Mouse (Mus musculus): ENCODE results near the gene Gm49358. TPM values are rescaled to one million over a fixed set of nuclear protein-coding genes. Genes with fewer than 3 reads are reported as not detected.

Gene Gm49358
- polyA plus RNA-seq, 1 experiment from 2014 or later: not detected

- Histone ChIP-seq H3K4me2 (peak within 1 kb of the TSS; percentile 100), H3K9ac (peak within 1 kb of the TSS; percentile 60), H3K9me3 (replicated peaks) (no peaks in the 10 kb centered on the region), H3K27ac (replicated peaks) (peak within 1 kb of the TSS; percentile 77), H3K4me1 (replicated peaks) (peaks cover 29% of the 10 kb centered on the region), H3K4me3 (replicated peaks) (peak within 1 kb of the TSS; percentile 70), H3K27me3 (peaks cover 17% of the 10 kb centered on the region; the same call in 1 of the 2 replicates), H3K36me3 (replicated peaks) (no peaks in the 10 kb centered on the region)
- peak; percentile 93 for ATAC-seq (ENCODE audit: insufficient read depth)
- WGBS (ENCODE audit: insufficient replicate concordance): under 1% methylated on average over 44 of the region's 44 CpGs
Measured at GRCm38 (mm10) chr10:86778398-86779116, 14.8 kb downstream of the Gm49358 start, which contains the start of gene Nt5dc3. Gene Nt5dc3, plus strand, starts transcription at chr10:86779005.

GRCm38 (mm10) chr10:86779117-86779755 is 15.5 kb downstream of the Gm49358 start:
- Histone ChIP-seq H3K4me2 (peak overlapping the region; percentile 100), H3K9ac (peak overlapping the region; percentile 60), H3K36me3 (replicated peaks) (no peaks in the 10 kb centered on the region), H3K4me3 (replicated peaks) (peak overlapping the region; percentile 70), H3K27ac (replicated peaks) (0 out of 2 replicates have a peak overlapping the region, but pooled peaks have one; percentile 38), H3K4me1 (replicated peaks) (peaks cover 29% of the 10 kb centered on the region), H3K9me3 (replicated peaks) (no peaks in the 10 kb centered on the region), H3K27me3 (peaks cover 17% of the 10 kb centered on the region; the same call in 1 of the 2 replicates)
- no peak; the same call in 1 of the 2 replicates for ATAC-seq (ENCODE audit: insufficient read depth)
- under 1% methylated on average over 55 of the region's 58 CpGs for WGBS (ENCODE audit: insufficient replicate concordance)

- Histone ChIP-seq H3K9me3 (replicated peaks) (no peaks in the 10 kb centered on the region), H3K36me3 (replicated peaks) (no peaks in the 10 kb centered on the region), H3K9ac (peak overlapping the region; percentile 60; the same call in 1 of the 2 replicates), H3K4me3 (replicated peaks) (peak overlapping the region; percentile 70), H3K4me1 (replicated peaks) (peaks cover 29% of the 10 kb centered on the region), H3K27ac (replicated peaks) (no peak overlapping the region), H3K4me2 (peak overlapping the region; percentile 100), H3K27me3 (peaks cover 17% of the 10 kb centered on the region; the same call in 1 of the 2 replicates)
- ATAC-seq (ENCODE audit: insufficient read depth): no peak
- WGBS (ENCODE audit: insufficient replicate concordance): 10% methylated on average over 12 of the region's 12 CpGs
Measured at GRCm38 (mm10) chr10:86779816-86780500, 16.2 kb downstream of the Gm49358 start.

GRCm38 (mm10) chr10:86781641-86782040 is 17.9 kb downstream of the Gm49358 start:
- no peaks in the 10 kb centered on the region for H3K36me3 ChIP-seq (replicated peaks)
- no peaks in the 10 kb centered on the region for H3K9me3 ChIP-seq (replicated peaks)
- peaks cover 29% of the 10 kb centered on the region for H3K4me1 ChIP-seq (replicated peaks)
- no peak overlapping the region for H3K27ac ChIP-seq (replicated peaks)
- no peak overlapping the region for H3K9ac ChIP-seq
- no peak overlapping the region for H3K4me3 ChIP-seq (replicated peaks)
- peaks cover 13% of the 10 kb centered on the region; the same call in 1 of the 2 replicates for H3K27me3 ChIP-seq
- ATAC-seq (ENCODE audit: insufficient read depth): no peak
- no peak overlapping the region for H3K4me2 ChIP-seq
- 66% methylated on average over 5 of the region's 5 CpGs for WGBS (ENCODE audit: insufficient replicate concordance)

- no peak overlapping the region for H3K27ac ChIP-seq (replicated peaks)
- WGBS (ENCODE audit: insufficient replicate concordance): 66% methylated on average over 5 of the region's 5 CpGs
- peaks cover 9% of the 10 kb centered on the region; the same call in 1 of the 2 replicates for H3K27me3 ChIP-seq
- ATAC-seq (ENCODE audit: insufficient read depth): no peak
- H3K36me3 ChIP-seq (replicated peaks): no peaks in the 10 kb centered on the region
- H3K9ac ChIP-seq: no peak overlapping the region
- no peak overlapping the region for H3K4me2 ChIP-seq
- H3K4me1 ChIP-seq (replicated peaks): peaks cover 27% of the 10 kb centered on the region
- H3K9me3 ChIP-seq (replicated peaks): no peaks in the 10 kb centered on the region
- H3K4me3 ChIP-seq (replicated peaks): no peak overlapping the region
Measured at GRCm38 (mm10) chr10:86782656-86783055, 18.9 kb downstream of the Gm49358 start.

GRCm38 (mm10) chr10:86783561-86783960 is 19.8 kb downstream of the Gm49358 start:
- H3K9ac ChIP-seq: no peak overlapping the region
- H3K4me2 ChIP-seq: no peak overlapping the region
- H3K4me1 ChIP-seq (replicated peaks): peaks cover 18% of the 10 kb centered on the region
- H3K36me3 ChIP-seq (replicated peaks): no peaks in the 10 kb centered on the region
- no peak overlapping the region for H3K4me3 ChIP-seq (replicated peaks)
- H3K9me3 ChIP-seq (replicated peaks): no peaks in the 10 kb centered on the region
- ATAC-seq (ENCODE audit: insufficient read depth): no peak
- no peak overlapping the region for H3K27ac ChIP-seq (replicated peaks)
- H3K27me3 ChIP-seq: 0 out of 2 replicates have a peak, but pooled peaks cover 5% of the 10 kb centered on the region
- 64% methylated on average over 5 of the region's 5 CpGs for WGBS (ENCODE audit: insufficient replicate concordance)

GRCm38 (mm10) chr10:86784126-86784675 is 20.4 kb downstream of the Gm49358 start:
- 0 out of 2 replicates have a peak, but pooled peaks cover 5% of the 10 kb centered on the region for H3K27me3 ChIP-seq
- no peak overlapping the region for H3K9ac ChIP-seq
- ATAC-seq (ENCODE audit: insufficient read depth): no peak
- no peaks in the 10 kb centered on the region for H3K9me3 ChIP-seq (replicated peaks)
- H3K4me1 ChIP-seq (replicated peaks): peaks cover 13% of the 10 kb centered on the region
- no peak overlapping the region for H3K4me2 ChIP-seq
- no peak overlapping the region for H3K27ac ChIP-seq (replicated peaks)
- 64% methylated on average over 5 of the region's 5 CpGs for WGBS (ENCODE audit: insufficient replicate concordance)
- no peaks in the 10 kb centered on the region for H3K36me3 ChIP-seq (replicated peaks)
- H3K4me3 ChIP-seq (replicated peaks): no peak overlapping the region

GRCm38 (mm10) chr10:86785396-86785795 is 21.6 kb downstream of the Gm49358 start:
- H3K4me3 ChIP-seq (replicated peaks): no peak overlapping the region
- 42% methylated on average over 2 of the region's 2 CpGs for WGBS (ENCODE audit: insufficient replicate concordance)
- no peaks in the 10 kb centered on the region for H3K36me3 ChIP-seq (replicated peaks)
- no peak overlapping the region for H3K27ac ChIP-seq (replicated peaks)
- ATAC-seq (ENCODE audit: insufficient read depth): no peak
- no peak overlapping the region for H3K9ac ChIP-seq
- H3K4me1 ChIP-seq (replicated peaks): peaks cover 2% of the 10 kb centered on the region; the same call in 1 of the 2 replicates
- no peaks in the 10 kb centered on the region for H3K9me3 ChIP-seq (replicated peaks)
- H3K4me2 ChIP-seq: no peak overlapping the region
- H3K27me3 ChIP-seq: no peaks in the 10 kb centered on the region

GRCm38 (mm10) chr10:86786083-86786482 is 22.3 kb downstream of the Gm49358 start:
- WGBS (ENCODE audit: insufficient replicate concordance): 74% methylated on average over 5 of the region's 5 CpGs
- Histone ChIP-seq H3K9ac (no peak overlapping the region), H3K36me3 (replicated peaks) (no peaks in the 10 kb centered on the region), H3K27ac (replicated peaks) (no peak overlapping the region), H3K9me3 (replicated peaks) (no peaks in the 10 kb centered on the region), H3K4me1 (replicated peaks) (peaks cover under 1% of the 10 kb centered on the region; the same call in 1 of the 2 replicates), H3K4me3 (replicated peaks) (no peak overlapping the region), H3K27me3 (no peaks in the 10 kb centered on the region), H3K4me2 (no peak overlapping the region)
- no peak for ATAC-seq (ENCODE audit: insufficient read depth)

GRCm38 (mm10) chr10:86788193-86788592 is 24.4 kb downstream of the Gm49358 start:
- H3K4me3 ChIP-seq (replicated peaks): no peak overlapping the region
- ATAC-seq (ENCODE audit: insufficient read depth): no peak
- H3K4me1 ChIP-seq (replicated peaks): no peaks in the 10 kb centered on the region; the same call in 1 of the 2 replicates
- H3K36me3 ChIP-seq (replicated peaks): no peaks in the 10 kb centered on the region
- H3K27me3 ChIP-seq: no peaks in the 10 kb centered on the region
- H3K4me2 ChIP-seq: no peak overlapping the region
- H3K27ac ChIP-seq (replicated peaks): no peak overlapping the region
- H3K9ac ChIP-seq: no peak overlapping the region
- WGBS (ENCODE audit: insufficient replicate concordance): 60% methylated on average over 5 of the region's 5 CpGs
- no peaks in the 10 kb centered on the region for H3K9me3 ChIP-seq (replicated peaks)

All from liver, embryonic 15.5 days (tissue).